Mouse (Mus musculus): ENCODE results near the gene Rbfox3.
"Not testable (repeated sequence)": the region's sequence is repeated elsewhere in the genome, so short reads cannot be mapped to it uniquely, and the experiment has no call there.

Gene Rbfox3

GRCm38 (mm10) chr11:118825280-118826094 is 85.9 kb downstream of the Rbfox3 start:
- no peak for DNase-seq (ENCODE audit: extremely low read depth, low read depth)

DNA sequence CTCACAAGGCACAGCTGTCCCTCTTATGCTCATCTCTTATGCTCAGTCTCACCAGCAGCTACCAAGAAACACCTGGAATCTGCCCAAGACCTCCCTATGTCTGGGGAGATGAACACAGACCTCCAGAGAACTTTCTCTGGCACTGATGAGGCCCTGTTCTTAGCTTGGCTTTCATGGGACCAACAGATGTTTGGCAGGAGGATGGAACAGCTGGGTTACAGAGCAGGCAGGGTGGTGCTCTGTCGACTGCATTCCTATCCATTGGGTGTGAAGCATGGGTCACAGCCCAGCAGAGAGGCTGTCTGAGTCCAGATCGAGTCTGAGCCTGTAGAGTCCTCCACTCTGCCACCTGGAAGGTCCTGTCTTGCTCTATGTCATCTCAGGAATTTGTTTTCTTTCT is 90.0 kb downstream of the Rbfox3 start:
- DNase-seq (ENCODE audit: extremely low read depth, low read depth): no peak

- DNase-seq (ENCODE audit: extremely low read depth, low read depth): no peak
These were observed 92.9 kb downstream of the Rbfox3 start for GRCm38 (mm10) chr11:118818528-118818927.

DNA sequence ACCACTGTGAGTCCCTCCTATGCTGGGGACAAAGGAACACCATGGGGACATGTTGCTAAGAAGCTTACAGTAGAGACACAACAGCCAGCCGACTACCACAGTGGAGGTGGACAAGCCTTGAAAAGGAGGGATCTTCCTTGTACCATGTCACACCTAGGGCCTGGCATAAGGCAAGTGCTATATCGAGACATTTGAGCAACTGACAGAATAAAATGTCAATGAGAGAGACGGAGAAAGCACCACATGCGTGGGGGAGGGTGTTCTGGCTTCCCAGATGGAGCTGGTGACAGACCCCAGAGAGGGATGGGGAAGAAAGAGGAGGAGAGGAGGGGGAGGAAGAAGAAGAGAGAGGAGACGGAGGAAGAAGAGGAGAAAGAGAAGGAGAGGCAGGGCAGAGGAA is 96.3 kb downstream of the Rbfox3 start:
- DNase-seq (ENCODE audit: extremely low read depth, low read depth): no peak

DNA sequence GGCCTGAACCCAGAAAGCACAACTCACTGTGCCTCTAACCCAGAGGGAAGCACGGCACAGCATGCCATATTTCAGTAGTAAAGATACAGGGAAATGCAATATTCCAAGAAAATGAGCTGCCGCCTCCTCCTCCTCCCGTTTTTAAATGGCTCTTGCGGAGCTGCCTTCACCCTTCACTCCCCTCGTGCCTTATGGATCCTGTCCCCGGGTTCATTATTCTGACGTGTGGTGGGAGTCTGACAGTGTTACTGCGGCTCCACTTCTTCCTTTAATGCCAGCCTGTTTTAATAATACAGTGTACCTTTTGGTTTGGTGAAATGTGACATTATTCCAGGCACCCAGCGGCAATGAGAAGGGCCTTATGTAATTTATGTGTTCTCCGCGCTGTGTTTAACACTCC is 97.5 kb downstream of the Rbfox3 start:
- DNase-seq (ENCODE audit: extremely low read depth, low read depth): no peak

DNA sequence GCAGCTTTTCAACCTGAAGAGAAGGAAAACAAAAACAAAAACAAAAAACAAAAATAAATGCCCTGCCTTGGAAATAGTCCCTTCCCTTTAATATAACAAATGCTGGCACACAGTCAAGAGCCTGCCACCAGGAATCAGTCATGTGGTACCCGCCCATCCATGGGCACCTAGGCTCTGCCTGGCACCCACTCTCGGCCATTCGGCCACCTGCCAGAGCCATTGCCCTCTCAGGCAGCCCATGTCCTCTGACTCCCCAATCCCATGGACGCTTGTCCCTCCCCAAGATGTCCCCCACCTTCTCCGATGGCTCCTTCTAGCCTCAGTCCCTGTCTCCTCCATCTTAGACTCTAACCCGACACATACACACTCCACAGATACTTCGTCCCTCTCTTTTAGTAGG is 100.0 kb downstream of the Rbfox3 start:
- no peak for DNase-seq (ENCODE audit: extremely low read depth, low read depth)

DNA sequence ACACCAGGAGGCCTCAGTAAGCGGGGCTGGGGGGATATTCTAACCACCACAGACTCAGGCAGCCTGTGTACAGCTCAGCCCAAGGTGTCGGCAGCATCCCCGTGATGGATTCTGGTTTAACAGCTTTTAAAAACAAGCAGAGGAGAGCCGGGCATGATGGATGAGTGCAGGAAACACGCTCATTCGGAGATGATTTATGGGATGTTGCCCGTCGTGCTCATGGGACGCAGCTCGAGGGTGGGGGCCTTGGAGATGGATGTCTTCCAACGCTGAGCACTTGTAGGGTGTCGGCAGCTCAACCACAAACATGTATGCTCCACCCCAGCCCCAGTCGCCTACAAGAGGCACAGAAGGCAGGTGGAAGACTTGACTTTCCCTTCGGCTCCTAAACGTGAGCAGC is 103.9 kb downstream of the Rbfox3 start:
- no peak for DNase-seq (ENCODE audit: extremely low read depth, low read depth)

DNA sequence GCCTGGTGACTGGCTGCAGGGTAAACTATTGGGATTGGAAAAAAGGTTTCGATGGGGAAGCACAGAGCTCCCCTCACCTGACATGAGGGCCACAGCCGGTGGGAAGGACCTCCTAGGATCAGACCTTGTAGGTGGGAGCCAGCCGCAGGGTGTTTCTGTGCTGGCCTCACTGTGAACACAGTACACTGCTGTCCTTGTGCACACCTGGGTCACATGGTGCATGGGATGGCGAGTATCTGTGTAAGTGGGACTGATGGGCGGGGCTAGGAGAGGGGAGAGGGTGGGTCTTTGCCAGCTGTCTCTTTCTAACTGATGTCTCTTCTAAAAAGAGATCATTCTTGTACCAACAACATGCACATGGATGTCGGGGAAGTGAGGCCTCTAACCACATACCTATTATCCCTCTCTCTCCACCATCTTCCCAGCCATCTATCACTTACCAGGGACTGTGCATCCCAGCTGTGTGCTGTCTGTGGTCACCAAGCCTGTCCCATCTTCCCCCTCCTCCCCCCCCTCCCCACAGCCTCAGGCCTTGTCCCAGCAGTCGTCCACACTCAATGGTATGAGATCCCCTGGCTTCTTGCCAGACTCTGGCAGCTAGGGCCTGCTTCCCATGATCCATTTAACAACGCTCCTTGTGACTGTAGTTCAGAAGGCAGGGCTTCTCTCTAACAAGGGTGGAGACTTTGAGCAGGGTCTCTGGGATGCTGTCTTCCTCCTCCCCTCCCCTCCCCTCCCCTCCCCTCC is 116.4 kb downstream of the Rbfox3 start:
- no peak for DNase-seq (ENCODE audit: extremely low read depth, low read depth)

DNA sequence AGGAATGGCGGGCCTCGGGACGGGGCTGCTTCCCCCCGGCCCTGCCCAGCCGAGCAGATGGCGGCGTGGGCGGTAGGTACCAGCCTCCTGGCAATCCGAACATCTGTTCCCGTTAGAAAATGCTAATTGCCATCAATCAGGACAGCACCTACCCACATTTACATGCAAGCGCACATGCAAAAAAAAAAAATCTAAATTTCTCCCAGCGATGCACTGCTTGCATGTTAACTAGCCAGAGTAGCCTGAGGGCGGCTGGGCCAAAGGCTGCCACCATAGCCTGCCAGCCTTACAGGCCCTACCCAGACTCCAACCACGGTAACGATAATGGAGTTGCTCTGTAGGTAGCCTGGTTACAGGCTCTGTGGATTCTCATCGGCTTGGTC is 117.8 kb downstream of the Rbfox3 start:
- DNase-seq (ENCODE audit: extremely low read depth, low read depth): no peak

- DNase-seq (ENCODE audit: extremely low read depth, low read depth): no peak
These were observed 118.3 kb downstream of the Rbfox3 start for GRCm38 (mm10) chr11:118792916-118793638.

DNA sequence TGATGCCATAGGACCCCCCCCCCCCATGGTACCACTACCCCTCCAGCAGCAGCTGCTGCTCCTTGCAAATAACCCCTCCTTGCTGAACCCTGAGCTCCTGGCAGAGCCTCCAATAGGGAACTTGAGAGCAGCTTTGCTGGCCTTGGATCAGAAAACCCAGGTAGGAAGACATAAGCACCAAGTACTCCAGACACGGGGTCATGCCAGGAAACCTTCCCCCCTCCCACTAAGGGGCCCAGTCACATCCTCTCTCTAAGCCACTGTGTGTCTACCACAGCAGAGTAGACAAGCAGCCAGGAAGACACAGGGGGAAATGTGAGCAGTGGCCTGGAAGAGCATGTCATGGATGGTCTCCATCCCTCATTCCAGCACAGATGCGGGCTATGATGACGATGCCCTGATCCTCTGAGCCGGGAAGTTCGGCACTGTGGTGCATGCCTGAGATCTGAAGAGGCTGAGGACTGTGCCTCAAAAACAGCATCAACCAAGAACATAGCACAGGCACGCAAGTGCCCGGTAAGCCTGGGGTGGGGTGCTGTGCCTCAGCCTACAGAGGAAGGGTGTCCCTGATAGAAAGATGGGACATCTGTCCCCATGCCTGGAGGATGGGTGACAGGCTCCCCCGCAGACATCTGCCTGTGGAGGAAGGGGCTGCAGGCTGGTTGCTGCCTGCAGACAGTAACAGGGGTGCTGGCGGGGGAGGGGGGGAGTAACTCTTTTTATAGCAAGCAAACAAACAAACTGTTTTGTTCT is 119.1 kb downstream of the Rbfox3 start:
- no peak for DNase-seq (ENCODE audit: extremely low read depth, low read depth)

- DNase-seq (ENCODE audit: extremely low read depth, low read depth): no peak
These were observed 120.0 kb downstream of the Rbfox3 start for GRCm38 (mm10) chr11:118791391-118791790.

- DNase-seq (ENCODE audit: extremely low read depth, low read depth): no peak
These were observed 123.3 kb downstream of the Rbfox3 start for GRCm38 (mm10) chr11:118788091-118788490.

- no peak for DNase-seq (ENCODE audit: extremely low read depth, low read depth)
These were observed 128.7 kb downstream of the Rbfox3 start for GRCm38 (mm10) chr11:118782677-118783076.

- no peak for DNase-seq (ENCODE audit: extremely low read depth, low read depth)
These were observed 135.6 kb downstream of the Rbfox3 start for GRCm38 (mm10) chr11:118775753-118776152.

- DNase-seq (ENCODE audit: extremely low read depth, low read depth): not testable (repeated sequence)
These were observed 136.6 kb downstream of the Rbfox3 start for GRCm38 (mm10) chr11:118774777-118775176.

DNA sequence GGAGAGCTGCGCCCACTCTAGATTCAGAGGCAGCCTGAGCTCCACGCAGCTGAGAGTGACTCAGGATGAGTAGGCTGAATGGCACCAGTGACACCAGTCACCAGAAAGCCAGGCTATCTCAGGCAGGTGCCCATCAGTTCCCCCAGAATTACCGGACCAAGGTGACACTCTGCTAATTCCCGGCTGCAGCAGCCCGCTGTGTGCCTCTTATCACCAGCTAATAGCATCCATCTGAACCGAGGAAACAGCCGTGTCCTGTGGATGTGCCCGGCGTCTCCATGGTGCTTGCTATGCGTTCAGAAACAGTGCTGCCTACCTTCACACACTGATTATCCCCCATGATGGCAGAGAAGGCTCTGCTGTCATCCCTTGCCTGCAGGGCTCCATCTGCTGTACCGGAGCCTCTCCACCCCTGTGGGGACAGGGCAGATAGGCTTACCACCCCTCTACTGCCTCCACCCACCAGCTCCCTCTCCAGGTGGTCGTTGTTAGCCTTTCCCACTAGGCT is 138.3 kb downstream of the Rbfox3 start:
- no peak for DNase-seq (ENCODE audit: extremely low read depth, low read depth)

- no peak for DNase-seq (ENCODE audit: extremely low read depth, low read depth)
These were observed 140.0 kb downstream of the Rbfox3 start for GRCm38 (mm10) chr11:118771358-118771757.

DNA sequence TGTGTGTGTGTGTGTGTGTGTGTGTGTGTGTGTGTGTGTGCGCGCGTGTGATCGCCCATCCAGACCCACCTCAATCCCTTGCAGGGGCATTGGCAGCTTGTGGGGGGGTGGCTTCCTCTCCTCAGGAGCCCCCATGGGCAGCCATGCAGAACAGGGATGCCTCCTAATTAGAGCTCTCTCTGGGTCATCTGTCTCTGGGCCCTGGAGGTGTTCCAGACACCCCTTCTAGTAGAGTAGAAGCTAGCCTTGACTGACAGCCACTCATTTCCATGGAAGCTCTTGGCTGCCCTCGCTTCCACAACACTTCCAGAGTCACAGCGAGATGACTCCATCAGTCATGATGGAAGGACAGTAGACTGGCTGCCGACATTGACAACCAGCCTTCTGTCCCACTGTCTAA is 140.6 kb downstream of the Rbfox3 start:
- no peak for DNase-seq (ENCODE audit: extremely low read depth, low read depth)

DNA sequence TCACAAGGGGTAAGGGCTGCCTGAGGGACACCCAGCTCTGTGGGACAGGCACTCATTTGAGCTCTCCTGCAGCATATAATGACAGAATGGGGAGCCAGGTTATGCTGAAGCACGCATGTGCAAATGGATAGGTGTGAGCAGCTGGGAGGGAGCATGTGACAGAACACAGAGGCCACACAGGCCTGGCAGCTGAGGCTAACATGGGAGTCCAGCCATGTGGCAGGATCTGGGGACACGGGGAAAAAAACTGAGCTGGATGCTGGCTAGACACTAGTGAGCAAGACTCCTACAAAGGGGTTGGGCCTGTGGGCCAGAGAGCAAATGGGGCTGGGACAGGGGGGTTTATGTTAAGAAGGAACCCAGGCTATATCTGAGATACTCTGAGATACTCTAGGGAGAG is 141.9 kb downstream of the Rbfox3 start:
- DNase-seq (ENCODE audit: extremely low read depth, low read depth): no peak

- no peak for DNase-seq (ENCODE audit: extremely low read depth, low read depth)
These were observed 143.0 kb downstream of the Rbfox3 start for GRCm38 (mm10) chr11:118768441-118768840.
